Mouse (Mus musculus) lung, adult 2 months (tissue): ENCODE results near the gene Krtap31-2.

Source experiments
- CTCF ChIP-seq: fragments of 200-500 bp; IDR thresholded peaks from 2 replicates; pipeline ENCODE4 v1.5.1; 2011; ENCODE audit warnings: mild to moderate bottlenecking, low read length, control low read depth; ENCODE audit not compliant: insufficient read depth
- POLR2A ChIP-seq: fragments of 200-500 bp; IDR thresholded peaks from 2 replicates; pipeline ENCODE4 v1.6.1; 2011; ENCODE audit warnings: low read depth, mild to moderate bottlenecking, control low read depth, low read length, borderline replicate concordance; ENCODE audit errors: extremely low read depth

DNA sequence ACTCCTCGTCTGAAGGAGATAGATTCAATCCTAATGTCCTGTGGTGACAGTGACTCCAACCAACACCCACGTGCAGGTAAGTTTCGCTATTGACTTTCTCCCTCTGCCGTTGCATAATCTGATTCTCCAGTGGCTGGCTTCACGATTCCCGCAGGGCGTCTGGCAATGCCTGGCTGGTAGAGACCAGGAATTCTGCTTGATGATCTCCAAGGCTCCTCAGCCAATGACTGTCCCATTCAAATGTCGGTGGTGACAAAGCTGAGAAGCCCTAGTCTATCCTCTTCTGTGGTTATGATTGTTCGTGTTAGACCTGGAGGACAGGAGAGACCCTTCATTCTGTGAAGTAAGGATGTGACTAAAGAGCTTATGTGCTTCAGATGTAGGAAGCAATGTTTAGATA lies 46.6 kb downstream of the Krtap31-2 start:
- no peak for TF ChIP-seq POLR2A
- TF ChIP-seq CTCF = no peak
